Mouse (Mus musculus) ES-Bruce4 (cell line): ENCODE data around the gene Zfp52.

Source experiments
- CTCF ChIP-seq: IDR thresholded peaks from one replicate; pipeline ENCODE4 v1.8.1; 2011; ENCODE audit warnings: low read depth, low read length
- EP300 ChIP-seq: IDR thresholded peaks from 2 replicates; pipeline ENCODE4 v1.6.1; 2011; ENCODE audit warnings: low read depth, low read length; ENCODE audit not compliant: insufficient read depth
- POLR2A ChIP-seq: IDR thresholded peaks from one replicate; pipeline ENCODE4 v1.8.1; 2011; ENCODE audit warnings: low read length; ENCODE audit not compliant: insufficient read depth

DNA sequence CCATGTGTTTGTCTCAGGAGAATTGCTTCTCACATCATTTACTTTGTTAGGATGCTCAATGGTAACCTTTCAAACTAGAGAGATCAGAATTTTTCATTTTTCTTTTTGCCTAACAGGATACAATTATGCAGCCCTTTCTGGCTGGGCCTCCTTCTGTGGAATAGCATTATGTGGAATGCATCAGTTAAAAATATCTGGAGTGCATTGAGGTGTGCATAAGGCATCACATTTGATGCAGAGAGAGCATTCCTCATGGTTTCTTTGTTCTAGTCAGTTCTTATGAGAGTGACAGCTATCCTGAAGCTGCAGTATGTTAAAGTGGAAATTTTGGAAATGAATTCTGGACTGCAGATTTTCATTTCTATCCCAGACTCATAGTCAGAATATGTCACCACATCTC, 9.1 kb upstream of the Zfp52 start:
- TF ChIP-seq CTCF (no peak), POLR2A (no peak), EP300 (no peak)
